Mouse (Mus musculus) urinary bladder, postnatal 36 days (tissue): ENCODE results near the gene Edn1.

Experiments
- DNase-seq, 2 experiments: peaks; one replicate each; pipeline ENCODE4 v3.0.0; 2022; ENCODE audit warnings: low spot score in 2 of 2, mixed read lengths in 1 of 2

Gene Edn1

DNA sequence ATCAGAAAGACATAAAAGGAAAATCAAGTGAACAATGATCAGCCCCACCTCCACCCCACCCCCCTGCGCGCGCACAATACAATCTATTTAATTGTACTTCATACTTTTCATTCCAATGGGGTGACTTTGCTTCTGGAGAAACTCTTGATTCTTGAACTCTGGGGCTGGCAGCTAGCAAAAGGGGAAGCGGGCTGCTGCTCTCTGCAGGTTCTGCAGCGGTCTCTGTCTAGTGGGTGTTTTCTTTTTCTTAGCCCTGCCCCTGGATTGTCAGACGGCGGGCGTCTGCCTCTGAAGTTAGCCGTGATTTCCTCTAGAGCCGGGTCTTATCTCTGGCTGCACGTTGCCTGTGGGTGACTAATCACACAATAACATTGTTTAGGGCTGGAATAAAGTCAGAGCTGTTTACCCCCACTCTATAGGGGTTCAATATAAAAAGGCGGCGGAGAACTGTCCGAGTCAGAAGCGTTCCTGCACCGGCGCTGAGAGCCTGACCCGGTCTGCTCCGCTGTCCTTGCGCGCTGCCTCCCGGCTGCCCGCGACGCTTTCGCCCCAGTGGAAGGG is at the start of gene Edn1:
TSS of gene Edn1 (plus strand) at position 316 of the 561 bp plus-strand sequence.
- peak in 1 of 2 experiments; percentile 60 for DNase-seq

DNA sequence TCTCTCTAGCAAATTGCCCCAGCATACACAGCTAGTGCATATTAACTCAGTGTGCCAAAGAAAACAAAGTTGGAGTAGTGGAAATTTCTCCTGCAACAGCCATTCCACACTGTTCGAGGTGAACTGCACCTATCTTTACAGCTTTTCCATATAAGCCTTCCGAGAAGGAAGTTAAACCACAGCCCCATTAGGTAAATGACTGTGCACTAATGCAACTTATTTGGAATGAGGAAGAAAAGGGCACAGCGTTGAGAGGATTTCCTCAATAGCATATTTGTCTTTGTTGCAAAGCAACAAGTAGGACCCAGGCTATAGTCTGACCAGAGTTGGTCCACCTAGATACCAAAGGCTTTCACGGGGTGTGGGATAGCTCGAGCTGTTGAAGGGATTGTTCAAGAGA is 47.5 kb upstream of the Edn1 start:
- DNase-seq: no peak

DNA sequence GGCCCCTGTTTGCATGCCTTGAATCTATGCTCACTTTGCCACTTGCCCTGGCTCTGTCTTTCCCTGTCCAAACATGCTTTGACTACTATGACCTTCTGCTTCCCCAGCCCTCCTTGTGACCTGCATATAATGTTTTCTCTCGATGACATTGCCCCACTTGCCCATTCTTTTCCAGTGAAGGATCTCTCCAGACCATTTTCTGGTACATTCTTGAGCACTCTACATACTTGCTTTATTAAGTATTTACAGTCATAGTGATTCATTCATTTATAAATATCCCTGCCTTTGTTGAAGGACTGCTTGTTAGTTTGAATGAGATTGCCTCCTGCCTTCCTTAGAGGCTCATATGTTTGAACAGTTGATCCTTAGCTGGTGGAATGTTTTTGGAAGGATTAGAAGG is 46.2 kb upstream of the Edn1 start:
- no peak for DNase-seq

DNA sequence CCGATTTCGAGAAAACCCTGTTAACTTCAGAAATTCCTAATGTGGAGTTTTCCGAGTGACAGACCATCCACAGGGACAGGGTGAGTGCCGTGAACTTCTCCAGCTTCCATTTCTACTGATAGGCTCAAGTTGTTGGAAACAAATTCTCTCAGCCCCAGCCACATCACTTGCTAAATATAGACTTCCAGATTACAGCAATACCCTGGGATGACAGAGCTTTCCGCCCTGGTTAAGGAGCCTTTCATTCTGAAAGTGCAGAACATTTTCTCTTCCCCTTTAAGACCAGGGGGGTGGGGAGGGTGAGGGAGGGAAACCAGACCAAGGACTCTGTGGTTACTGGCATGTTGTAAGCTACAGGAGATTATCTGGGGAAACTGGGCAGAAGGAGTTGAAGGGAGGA is 42.9 kb upstream of the Edn1 start:
- no peak for DNase-seq

DNA sequence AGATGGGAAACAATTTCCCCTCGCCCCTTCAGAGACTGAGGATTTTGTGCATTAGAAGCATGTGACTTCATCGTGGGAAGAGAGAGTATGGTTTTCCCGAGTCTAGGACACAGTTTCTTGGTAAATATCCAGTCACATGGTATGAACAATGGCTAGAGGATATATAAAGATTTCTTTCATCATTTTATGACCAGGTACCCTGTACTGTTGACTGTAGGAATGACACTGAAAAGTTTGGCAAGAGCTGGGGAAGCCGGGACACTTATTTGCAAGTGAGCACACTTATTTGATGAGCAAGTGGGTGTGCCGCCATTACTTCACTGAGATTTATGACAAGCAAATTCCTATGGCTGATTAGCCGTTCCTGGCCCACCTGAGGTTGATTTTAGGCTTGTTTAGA is 40.6 kb upstream of the Edn1 start:
- DNase-seq: no peak

DNA sequence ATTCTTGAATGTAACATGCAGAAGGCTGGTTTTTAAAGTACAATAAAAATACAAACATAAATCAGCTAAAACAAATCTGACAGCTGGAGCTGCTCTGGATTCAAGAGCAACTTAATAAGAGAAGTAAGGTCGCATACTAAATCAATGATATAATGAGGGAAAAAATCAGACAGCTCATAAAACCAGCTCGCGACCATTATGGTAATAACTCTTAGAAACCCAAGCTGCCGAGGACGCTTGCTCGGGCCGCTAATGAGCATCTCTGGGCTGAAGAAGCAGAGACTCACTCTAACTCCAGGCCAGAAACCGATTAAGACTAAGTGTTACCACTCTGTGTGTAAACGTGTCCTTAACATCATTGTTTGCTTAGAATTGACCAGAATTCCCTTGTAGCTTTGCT is 31.2 kb upstream of the Edn1 start:
- no peak for DNase-seq

DNA sequence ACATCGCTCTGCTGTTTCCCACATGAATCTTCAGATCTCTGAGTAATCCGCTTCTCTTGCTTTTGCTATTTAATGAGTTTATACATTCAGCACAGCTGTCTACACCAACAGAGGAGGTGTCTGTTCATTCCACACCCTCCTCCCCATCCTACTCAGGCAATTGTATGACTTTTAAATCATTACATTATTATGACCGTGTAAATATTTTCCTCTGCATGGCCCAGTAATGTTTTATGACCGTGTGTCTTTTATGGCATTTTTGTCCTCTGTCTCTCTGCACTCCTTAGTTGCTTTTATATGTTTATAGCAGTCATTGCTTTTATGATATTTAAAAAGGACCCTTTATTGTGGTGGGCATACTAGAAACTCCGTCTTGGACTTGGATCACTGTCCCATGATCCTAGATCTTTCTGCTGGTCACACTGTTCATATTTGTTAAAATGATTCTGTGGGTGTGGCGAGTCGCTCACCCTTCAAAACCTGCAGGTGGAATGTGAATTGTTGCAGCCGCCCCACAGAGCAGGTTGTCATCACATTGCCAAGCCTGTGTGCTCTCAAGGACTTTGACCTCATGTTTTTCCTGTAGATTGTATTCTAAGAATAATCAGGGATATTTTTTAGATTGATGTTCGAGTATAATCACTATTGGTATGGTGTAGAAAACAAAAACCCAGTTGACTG is 24.4 kb upstream of the Edn1 start:
- DNase-seq: no peak

DNA sequence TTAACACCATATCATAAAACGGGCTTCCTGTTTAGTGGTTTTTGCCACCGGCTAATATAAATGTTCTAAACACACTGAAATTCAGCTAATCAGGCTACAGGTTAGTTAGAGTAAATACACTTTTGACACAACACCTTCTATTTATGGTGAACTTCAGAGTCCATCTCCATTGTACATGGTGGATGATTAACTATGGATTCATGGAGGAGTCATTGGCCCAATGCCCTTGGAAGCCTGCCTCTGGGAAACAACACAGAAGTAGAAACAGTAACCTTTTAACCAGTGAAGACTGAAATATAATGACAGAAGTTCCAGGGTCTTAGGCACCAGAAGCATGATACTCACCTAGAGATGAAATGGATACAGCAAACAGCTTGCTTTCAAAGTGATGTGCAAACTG is 23.5 kb upstream of the Edn1 start:
- no peak for DNase-seq

DNA sequence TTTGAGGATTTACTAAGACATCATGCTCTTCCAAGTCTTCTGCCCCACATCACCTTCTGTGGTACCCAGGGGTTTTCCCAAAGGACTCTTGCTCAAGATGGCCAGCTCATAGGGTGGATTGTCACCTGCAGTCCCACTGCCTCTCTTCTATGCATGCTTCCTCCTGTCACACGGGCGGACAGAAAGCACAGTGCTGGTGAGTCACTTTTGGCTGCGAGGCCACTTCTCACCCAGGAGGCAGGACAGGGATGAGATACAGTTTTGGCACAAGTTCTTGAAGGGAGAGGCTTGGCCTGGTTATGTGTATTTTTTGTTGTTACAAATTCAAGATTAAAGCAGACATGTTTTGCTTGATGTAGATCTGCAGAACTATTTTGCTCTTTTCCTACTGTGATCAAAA is 15.4 kb upstream of the Edn1 start:
- DNase-seq: no peak

DNA sequence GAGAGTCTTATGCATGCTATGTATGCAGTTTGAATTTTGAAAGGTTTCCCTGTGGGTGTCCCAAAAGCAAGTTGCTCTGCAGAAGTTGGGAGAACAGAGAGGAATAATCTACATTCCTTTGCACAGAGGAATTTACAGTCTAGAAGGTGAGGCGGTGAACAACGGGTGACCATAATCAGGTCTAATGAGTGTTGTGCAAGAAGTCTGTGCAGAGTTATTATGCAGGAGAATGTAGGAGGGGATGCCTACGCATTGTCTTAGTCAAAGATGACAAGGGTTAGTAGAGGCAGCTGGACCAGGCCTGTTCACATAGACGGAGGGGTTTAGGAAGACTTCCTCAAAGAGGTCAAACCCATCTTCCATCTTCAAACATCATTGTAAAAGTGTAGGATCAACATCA is 14.5 kb upstream of the Edn1 start:
- DNase-seq: no peak

DNA sequence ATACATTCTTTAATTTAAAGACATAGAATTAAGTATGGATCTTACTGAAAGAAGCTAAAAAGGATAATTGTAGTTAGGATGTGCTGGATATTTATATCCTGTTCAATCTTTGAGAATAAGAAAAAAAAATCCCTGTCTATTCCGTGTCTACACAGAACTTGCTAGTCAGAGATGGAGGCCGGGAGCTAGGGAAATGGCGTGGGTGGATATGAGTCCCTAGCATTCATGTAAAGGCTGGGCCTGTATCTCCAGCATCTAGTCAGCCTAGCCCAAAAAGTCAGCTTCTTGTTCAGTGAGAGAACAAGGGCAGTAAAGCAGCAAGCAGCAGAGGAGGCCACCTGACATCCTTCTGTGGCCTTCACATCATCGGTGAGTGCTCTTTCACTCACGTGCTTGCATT is 8.7 kb upstream of the Edn1 start:
- no peak for DNase-seq

DNA sequence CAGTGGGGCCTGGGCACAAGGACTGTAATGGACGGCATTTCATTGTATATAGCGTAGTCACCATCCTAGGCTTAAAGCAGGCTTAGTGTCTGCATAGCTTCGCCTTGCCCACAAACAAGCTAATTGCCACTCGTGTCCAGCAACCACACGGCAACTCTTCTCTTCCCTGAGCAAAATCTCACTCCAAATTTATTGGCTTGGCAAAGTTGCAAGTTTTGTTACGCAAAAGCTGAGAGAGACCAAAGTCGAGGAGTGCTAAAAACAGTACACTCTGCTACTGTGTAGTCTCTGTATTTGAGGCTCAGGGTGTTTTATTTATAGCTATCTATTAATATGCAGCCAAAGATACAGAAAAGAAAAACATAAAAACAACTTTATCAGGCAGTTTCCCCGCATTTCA is 3.0 kb upstream of the Edn1 start:
- no peak for DNase-seq

DNA sequence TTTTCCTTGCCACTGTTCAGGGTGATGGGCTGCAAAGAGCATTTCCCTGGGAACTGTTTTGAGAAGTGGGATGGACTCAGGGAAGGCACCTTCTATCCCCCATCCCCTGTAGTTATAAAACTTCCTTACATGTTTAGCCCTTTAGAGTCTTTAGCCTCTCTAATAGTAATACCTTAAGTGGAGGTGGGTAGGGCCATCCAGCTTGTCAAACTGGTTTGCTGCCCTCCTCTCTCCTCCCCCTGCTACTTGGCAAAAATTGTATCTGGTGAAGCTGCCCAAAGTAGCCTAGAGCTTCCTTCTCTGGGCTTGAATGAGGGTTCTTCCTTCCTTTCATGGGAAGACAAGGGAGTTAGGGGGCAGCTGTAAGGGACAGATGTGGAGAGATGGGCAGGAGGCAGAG is 2.5 kb upstream of the Edn1 start:
- DNase-seq: no peak

DNA sequence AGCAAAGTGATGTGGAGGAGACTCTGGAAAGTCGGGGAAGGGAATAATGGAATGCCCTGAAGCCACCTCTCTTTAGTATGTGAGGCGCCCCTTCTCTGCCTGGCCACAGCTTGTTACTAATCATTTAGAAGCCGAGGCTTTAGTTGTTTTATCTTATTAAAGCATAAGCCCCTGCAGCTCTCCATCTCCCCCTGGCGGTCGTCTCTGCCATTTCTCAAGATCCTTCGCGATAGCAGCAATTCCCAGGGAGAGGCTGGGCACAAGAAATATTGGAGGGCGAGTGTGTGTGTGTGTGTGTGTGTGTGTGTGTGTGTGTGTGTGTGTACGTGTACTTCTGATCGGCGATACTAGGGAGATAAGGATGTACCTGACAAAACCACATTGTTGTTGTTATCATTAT is 709 bp upstream of the Edn1 start:
- DNase-seq: peak; percentile 66 to 80

DNA sequence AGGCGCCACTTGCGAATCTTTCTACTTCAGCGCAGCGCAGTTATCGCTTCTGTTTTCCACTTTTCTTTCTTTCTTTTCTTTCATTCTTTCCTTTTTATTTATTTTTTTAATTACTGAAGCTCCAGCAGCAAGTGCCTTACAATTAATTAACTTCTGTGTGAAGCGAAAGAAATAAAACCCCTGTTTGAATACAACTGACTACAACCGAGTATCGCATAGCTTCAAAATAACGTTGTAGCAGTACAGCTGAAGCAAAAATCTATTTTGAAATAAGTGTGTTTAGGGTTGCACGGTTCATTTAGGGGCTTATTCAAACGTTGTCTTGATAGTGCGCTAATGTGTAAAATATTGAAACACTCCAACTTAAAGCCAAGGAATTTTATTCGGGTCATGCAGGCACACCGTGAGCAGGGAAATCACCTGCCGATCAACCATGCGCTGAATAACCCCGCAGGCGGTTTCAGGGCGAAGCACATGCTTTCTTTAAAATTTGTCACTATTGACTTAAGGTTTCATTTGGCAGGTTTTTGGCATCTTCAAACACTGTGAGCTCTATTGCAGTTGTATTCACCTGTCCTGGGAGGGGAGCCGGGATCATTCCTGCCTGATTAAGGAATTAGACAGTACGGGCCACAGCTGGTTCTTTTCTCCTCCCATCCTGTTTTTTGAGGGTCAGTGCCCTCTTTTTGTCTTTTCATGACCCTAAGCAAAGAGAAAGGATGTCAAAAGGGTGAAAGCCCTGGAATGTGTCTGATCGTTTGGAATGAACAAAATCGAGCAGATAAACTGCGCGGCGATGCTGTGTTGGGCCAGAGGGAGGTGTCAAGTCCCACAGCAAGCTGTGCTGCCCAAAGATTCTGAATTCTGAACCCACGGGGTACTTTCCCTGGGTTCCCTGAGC is 935 bp downstream of the Edn1 start:
- no peak for DNase-seq

DNA sequence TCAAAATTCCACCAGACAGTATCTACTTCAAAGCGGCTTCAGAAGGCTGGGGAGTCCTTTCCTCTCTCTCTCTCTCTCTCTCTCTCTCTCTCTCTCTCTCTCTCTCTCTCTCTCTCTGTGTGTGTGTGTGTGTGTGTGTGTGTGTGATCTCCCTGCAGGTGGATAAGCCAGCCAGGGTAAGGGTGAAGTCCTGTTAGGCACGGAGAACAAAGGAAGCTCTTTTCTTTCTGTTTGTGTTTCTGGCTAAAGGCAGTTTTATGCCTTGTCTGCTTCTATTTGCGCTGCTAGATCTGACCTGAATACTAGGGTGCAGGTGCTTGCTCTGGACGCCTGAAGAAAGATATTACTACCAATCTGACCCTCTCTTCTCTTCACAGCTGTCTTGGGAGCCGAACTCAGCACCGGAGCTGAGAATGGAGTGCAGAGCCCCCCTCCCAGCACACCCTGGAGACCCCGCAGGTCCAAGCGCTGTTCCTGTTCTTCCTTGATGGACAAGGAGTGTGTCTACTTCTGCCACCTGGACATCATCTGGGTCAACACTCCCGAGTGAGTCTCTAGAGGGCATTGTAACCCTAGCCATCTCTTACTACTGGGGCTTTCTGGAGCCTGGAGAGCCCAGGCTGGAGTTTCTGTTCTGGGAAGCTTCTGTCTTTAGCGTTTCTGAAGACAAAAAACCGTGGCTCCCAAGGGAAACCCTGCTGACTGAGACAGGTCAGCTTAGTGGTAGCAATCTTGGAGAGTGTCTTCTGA is 2.1 kb downstream of the Edn1 start:
- no peak for DNase-seq

DNA sequence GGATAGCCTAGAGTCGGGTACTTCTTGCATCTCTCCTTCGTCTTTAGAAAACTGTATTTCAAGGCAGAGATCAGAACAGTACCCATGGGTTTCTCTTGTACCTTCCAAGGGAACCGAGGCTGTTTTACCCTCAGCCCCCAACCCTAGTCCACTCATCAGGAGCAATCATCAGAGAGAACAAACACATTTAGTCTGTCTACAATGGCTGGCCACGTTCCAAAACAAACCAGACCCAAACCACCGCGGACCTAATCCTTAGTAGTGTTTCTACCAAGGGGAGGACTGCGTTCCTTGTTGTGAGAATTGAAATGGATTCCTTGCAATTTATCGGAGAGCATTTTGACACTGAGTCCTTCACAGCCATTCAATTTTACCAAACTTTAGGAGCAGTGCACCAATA is 2.9 kb downstream of the Edn1 start:
- DNase-seq: no peak

DNA sequence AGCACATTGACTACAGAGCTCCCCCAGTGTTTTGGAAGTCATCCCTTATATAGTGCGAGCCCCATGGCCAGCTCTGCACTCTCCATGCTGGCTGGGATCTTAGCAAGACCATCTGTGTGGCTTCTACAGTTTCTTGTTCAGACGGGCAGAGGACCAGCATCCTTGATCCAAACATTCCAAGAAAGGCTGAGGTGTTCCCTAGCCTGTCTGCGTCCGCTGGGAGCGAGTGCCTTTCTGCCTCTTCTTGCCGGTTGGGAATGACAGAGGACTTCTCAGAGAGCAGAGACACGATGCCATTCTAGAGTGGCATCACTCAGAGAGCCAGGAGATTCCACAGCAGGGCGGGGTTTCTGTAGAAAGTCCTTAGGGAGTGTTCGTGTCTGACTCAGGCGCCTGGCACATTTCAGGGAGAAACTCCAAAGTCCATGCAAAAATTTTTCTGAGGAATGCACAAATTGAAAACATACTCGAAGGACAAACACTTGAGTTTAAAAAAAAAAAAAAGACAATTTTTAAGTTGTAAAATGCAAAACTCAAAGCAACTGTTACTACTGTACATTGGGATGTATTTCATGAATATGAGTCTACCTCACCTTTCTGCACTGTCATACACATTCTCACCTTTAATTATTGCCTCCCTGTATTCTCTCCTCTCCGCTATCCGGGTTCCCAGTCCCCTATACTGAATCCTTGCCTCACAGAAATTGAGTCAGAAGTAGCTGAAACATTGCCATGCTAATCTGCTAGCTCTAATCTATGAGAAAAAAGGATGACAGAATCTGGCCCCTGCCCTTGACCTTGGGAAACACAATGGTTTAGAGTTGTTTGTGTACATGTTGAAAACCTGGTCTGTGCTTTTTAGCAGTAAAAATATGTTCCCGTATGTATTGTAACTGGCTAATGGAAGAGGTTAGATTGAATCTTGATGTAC is 5.9 kb downstream of the Edn1 start:
- DNase-seq: no peak

DNA sequence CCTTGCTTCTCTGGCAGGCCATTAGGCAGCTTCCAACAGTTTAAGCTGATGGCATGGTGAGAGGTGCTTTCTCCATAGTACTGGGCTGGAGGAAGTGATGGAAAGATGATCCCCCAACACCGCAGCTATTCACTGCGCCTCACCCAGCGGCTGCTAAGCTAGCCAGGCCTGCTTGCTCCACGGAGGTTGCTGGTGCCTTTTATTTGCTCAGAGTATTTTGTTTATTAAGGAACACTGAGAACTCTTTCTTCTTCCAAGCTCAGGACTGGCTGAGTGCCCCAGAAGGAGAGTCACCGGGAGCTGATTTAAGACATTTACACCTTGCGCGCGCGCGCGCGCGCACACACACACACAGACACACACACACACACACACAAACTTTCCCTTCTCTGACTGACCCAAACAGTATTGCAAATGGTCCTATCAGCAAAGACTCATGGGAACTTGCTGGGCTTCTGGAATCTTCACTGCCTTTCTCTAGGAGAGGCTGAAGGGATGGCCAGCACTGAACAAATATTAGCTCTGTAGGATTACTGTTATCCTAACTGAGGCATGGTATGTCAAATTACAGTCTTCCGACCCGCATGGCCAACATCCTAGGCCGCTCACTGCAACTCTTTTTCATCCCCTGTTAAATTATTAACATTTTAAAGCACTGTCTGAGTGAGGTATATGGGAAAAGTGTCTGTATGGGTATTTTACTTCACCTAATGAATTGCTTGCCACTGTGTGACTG is 7.3 kb downstream of the Edn1 start:
- no peak for DNase-seq

DNA sequence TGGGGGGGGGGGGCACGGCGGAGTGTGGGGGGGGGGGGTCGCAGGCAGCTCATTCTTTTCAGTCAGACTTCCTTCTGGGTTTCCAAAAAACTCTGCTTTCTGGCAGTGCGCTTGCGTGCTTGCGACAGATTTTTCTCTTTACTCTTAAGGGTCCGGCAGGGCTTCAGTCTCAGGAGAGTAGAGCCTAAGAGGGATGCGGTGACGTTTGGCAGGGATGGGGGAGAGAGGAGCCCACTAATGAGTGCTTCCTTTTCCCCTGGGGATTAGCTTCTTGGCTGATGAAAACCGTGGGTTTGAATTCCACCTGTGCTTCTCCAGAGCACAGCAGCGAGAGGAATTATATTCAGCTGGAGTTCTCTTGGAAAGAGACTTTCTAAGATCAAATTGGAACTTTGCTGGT is 8.5 kb downstream of the Edn1 start:
- DNase-seq: no peak

DNA sequence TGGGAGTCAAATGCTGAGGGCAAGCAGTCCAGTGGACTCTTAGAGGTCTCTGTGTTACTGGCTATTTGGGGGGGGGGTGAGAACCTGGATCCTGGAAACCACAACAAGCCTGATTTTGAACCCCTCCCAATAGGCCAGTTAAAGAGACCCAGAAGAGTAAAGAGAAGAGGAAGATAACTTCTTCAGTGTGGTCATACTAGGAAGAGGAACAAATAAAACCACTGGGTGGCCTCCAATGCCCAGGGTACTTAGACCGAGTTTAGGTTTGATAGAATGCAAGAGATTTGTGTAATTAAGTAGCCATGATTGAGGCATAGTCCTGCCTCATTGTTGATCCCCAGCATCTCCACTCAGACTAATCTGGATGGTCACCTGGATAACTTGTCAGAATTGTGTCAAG is 14.4 kb downstream of the Edn1 start:
- DNase-seq: no peak
